Mouse (Mus musculus): ENCODE results near the gene Phf21a. TPM values are rescaled to one million over a fixed set of nuclear protein-coding genes. Genes with fewer than 3 reads are reported as not detected.

Gene Phf21a
- polyA plus RNA-seq, 1 experiment = 10.9 TPM

DNA sequence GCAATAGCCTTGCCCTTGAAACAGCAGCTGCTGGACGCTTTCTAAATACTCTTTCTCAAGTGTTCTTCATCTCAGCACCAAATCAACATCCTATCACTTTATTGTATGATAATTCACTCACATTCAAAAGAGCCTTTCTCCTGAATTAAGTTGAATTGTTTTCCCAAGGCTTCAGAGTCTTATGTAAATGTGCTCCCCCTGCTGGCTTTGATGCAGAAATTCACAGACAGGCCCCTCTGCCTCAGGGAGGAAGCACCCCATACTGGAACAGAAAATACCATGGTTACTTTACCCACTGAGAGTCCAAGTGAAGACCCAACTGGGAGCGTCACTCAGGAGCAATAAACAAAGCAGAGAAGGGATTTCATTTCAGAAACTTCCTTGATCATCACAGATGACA is 237.9 kb downstream of the Phf21a start:
- 35% methylated on average over 2 of the region's 2 CpGs for WGBS
- DNase-seq (ENCODE audit: low read depth, low spot score) = no peak

DNA sequence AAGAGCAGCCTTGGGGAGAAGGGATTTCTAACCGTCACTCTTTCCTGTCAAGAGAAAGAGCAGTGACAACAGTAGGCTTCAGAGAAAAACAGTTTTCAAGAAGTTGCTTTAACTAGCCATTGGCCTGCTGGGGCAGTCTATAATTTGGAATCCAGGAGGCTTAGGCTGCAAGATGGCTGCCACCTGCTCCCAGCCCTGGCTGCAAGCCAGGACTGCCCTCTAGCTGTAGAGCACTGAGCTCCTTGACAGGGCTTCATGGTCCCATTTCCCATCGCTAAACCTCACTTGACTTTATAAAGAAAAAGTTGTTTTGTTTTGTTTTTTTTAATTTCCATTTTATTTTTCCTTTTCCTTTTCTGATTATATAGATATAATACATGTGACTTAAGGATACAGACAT is 238.5 kb downstream of the Phf21a start:
- DNase-seq (ENCODE audit: low read depth, low spot score) = no peak
- 88% methylated on average over 2 of the region's 2 CpGs for WGBS

DNA sequence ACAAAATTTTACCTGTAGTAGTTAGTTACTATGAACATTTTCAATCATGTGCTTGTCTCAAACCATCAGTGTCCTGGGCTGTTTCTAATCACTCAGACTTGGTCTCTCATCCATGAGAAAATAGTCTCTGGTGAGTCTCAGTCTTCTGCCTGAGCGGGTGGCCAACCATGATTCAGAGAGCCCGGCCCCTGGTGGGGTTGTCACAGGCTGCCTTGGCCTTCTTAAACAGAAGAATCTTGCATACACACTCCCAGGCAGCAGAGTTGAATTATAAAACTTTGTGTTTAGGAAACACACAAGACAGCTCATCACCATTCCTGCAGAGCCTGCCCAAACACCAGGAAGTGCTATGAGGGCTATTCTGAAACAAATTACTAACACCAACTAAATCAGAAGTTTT is 239.0 kb downstream of the Phf21a start:
- DNase-seq (ENCODE audit: low read depth, low spot score) = no peak
- WGBS = 93% methylated on average over 2 of the region's 2 CpGs

DNA sequence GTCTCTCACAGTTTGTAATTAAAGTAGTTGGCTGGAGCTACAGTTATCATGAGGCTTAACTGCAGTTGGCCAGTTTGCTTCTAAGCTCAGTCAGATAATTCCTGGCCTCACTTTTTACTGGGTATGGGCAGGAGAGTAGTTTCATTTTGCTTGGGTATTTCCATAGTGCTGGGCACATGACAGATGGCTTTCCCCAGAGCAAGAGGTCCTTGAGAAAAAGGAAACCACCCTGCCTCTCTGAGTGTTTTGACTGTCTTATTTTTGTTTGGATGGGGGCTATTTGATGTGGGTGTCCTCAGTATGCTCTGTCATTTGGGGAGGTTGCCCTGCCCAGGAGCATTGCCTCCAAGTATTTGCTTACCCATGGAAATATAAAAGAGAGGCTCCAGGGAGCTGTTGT is 249.5 kb downstream of the Phf21a start:
- DNase-seq (ENCODE audit: low read depth, low spot score) = no peak

DNA sequence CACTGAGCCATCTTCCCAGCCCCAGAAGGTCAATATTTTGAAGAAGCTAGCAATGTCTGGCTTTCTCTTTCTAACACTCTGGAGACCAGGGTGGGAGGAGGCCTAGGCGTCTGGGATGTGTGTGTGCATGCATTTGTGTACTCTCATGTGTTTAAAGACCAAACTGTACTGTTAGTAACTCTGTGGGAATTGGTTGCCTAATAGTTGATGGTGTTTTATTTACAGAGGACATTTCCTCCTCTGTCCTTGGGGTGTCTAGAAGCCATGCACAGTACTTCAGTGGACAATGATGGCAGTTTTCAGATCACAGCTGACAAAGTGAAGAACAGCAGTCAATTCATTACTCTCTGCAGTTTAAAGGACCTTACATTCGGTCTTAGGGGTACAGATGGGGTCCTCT is 254.3 kb downstream of the Phf21a start:
- 88% methylated on average over 2 of the region's 2 CpGs for WGBS
- DNase-seq (ENCODE audit: low read depth, low spot score) = no peak

DNA sequence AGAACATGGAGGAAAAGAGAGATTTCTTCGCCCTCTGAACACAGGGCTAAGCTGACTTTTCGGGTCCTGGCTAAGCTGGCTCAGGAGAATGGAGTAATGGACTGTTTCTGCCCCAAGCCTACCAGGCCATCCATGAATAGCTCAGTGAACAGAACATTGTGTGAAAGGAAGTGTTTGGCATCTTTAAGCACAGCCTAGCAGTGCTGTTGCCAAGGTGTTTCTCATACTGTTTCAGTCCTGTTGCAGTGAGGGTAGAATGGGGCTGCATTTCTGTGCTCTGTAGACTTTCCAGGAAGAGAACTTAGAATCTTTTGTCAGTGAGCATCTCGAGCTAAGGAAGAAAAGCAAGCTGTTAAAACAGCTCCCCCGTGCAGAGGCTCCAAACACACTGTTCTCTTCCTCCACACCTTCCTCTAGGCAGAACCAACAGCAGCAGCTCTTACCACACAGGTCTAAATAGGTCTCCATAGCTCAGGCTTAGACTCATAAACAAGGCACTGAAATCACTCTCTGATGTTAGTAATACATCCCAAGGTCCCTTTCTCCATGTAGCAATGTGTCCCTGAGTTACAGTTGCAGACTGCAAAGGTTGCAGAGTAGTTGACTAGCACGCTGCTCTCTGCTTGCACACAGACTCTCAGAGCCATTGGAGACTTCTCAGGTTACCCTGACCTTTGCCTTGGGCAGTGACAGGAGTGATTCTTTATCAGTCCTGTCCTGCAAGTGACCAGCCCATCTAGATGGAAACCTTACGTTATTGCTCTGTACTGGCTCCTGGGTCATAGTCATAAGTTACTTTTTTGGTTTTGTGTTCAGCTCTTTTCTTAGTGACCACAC is 256.9 kb downstream of the Phf21a start:
- WGBS = 67% methylated on average over 6 of the region's 6 CpGs
- DNase-seq (ENCODE audit: low read depth, low spot score) = no peak

DNA sequence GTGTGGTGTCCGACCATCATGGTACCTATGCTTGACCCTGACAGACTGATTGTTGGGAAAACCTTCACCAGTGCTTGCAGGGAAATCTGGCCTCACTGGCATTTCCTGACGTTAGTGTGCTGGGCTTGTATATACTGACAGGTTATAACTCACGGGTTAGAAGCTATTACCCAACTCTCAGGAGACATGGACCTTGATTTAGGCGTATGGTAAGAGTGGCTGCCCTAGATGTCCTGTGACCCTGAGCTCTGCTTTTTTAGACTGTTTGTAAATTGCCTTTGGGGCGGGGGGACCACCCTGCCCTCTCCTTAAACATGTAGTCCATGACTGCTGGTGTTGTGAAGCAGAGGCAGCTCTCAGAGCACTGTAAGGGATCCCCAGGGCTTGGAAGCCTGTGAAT is 257.8 kb downstream of the Phf21a start:
- WGBS = 79% methylated on average over 5 of the region's 5 CpGs
- DNase-seq (ENCODE audit: low read depth, low spot score) = no peak

DNA sequence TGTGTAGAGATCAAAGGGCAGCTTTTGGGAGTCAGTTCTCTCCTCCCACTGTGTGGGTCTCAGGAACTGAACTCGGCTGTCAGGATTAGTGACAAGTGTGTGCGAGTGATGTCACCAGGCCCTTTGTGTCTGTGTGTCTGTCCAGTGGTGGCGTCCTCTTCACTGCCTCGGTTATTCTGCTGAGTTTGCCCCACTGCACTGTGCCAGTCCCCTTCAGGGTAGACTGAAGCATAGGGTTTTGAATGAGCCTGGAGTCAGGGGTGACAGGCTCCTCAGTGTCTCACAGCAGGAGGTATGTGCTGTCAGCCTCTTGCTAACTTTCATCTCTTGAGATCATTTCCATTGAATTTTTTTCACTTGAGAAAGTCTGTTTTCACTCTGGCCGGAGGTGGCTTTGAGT is 260.5 kb downstream of the Phf21a start:
- no peak for DNase-seq (ENCODE audit: low read depth, low spot score)
- WGBS = 78% methylated on average over 5 of the region's 5 CpGs

DNA sequence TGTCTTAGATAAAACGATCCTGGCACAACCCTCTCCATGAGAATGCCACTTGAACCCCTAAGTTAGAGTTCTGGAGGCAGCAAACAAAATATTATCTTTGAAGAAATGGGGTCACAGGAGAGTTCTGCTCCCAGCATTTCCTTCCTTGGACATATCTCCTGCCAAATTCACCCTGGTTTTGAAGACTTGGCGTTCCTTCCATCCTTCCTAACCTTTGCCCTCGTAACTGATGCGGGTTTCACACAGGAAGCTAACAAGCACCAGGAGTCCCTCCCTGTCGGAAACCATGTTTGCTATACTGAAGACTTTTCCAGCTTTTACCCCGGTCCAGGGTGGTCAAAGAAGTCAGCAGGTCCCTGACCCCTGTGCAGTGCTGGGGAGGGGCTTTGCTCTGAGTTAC is 261.3 kb downstream of the Phf21a start:
- DNase-seq (ENCODE audit: low read depth, low spot score) = no peak
- 33% methylated on average over 6 of the region's 6 CpGs for WGBS

DNA sequence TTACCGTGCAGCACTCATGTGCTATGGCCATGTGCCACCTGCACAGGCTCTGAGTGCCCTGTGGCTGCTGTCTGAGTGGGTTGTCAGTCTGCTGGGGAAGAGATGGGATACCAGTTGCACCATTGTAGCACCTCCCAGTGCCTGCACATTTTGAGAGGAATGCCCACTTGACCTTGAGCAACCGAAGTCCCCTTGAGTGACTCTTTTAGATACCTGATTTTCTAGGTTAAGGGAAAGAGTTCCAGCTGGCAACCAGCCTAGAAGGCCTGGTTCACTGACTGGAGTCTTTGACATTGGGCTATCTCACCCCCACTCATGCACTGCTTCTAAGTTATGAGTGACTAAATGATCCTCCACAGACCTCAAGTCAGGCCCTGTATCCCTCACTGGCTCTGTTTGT is 266.4 kb downstream of the Phf21a start:
- 67% methylated on average over 2 of the region's 2 CpGs for WGBS
- DNase-seq (ENCODE audit: low read depth, low spot score) = no peak

DNA sequence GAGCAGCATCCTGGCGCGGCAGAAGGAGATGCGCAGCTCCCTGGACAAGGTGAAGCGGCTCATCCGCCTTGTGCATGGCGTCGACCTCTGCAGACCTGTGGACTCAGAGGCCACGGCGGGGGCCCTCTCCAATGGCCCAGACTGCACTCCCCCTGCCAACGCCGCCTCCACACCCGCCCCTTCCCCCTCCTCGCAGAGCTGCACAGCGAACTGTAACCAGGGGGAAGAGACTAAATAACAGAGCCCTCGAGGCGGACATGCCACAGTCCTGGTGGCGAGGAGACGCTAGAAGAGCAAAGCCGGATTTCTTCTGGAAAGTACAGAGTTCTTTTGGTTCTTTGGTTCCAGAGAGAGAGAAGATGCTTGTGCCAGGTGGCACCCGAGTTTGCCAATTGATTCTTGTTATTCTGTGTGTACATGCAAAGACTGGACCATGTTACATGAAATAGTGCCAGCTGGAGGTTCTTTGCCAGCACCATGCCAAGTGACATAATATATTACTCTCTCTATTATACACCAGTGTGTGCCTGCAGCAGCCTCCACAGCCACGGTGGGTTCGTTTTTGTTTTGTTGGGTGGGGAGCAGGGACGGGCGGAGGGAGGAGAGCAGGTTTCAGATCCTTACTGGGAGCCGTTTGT is 267.4 kb downstream of the Phf21a start:
- DNase-seq (ENCODE audit: low read depth, low spot score) = no peak
- WGBS = 76% methylated on average over 25 of the region's 25 CpGs

DNA sequence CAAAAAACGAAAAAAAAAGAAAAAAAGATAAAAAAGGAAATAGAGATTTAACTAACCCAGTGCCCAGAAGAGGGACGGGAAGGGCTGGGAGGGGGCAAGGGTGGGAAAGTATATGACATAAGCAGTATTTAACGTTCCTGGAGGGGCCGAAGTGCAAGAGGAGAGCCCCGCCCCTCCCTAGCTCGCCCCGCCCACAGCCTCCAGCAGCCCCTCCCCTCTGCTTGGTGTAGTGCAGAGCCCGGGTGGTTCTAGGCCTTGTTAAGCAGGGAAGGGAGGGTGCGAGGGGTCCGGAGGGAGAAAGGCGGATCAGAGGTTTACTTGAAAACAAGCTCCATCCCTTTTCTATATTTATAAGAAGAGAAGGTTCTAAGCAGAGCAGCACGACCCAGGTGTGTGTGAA is 268.0 kb downstream of the Phf21a start:
- DNase-seq (ENCODE audit: low read depth, low spot score) = no peak
- WGBS = 26% methylated on average over 12 of the region's 12 CpGs

DNA sequence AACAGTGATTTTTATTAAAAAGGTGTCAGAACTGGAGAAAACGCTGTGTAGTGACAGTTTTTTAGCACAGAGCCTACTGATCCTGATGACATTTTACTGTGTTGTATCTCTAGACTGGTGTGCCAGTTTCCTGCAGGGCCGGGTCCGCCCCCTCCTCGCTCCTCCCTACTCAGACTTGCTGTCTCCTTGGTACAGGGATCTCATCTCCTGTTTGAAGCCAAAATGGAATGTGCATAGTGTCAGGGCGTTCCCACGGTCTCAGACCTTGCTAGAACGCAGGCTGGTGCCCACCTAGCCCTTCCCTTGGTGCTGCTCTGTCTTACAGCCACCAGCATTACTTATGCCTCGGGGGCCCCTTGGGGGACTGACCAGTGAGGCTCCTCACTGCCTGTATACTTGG is 268.9 kb downstream of the Phf21a start:
- DNase-seq (ENCODE audit: low read depth, low spot score) = no peak
- WGBS = 89% methylated on average over 8 of the region's 8 CpGs

DNA sequence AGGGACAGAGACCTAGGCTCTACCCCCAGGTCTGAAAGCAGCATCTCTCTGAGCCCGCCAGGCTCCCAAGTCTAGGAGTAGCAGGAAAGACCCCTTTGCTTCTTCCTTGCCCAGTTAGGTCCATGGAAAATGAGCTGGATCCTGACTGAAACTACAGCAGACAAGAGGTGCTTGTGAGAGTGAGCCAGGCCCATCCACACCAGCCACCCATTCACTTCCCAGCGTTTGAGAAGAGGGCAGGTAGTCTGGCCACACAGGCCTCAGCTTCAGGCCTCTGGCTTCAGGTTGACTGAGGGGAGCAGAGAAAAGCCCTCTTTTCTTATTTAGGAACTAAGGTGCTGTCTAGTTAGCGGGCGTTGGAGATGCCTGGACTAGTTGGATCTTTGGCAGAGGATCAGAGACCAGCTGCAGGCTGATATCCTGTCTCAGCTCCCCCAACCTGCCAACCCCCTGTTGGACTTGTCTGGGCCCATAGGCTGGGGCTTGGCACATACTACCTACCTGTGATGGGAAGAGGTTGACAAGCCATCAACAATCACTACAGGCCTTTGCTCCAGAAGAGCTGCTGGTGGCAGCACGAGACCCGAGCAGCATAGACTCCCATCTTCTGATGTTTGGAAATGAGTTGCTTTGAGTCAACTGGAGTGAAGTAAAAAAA is 269.8 kb downstream of the Phf21a start:
- 94% methylated on average over 6 of the region's 6 CpGs for WGBS
- DNase-seq (ENCODE audit: low read depth, low spot score) = no peak

DNA sequence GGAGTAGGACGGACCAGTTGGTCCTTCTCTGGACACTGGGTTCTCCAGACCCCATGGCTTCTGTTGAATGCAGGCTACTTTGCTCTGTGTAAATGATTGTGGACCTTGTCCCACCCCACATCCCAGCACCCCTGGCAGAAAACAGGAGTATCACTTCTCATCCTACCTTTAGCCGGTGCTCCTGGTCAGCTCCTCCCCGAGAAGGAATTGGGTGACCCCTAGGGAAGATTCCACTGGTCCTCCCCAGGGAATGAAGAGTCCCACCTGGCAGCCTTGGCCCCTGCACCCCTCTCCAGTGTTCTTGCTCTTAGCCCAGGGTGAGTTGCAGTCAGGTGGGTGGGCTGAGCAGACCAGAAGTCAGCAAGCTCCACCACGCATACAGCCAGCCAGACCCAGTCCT is 271.2 kb downstream of the Phf21a start:
- 92% methylated on average over 4 of the region's 4 CpGs for WGBS
- no peak for DNase-seq (ENCODE audit: low read depth, low spot score)

DNA sequence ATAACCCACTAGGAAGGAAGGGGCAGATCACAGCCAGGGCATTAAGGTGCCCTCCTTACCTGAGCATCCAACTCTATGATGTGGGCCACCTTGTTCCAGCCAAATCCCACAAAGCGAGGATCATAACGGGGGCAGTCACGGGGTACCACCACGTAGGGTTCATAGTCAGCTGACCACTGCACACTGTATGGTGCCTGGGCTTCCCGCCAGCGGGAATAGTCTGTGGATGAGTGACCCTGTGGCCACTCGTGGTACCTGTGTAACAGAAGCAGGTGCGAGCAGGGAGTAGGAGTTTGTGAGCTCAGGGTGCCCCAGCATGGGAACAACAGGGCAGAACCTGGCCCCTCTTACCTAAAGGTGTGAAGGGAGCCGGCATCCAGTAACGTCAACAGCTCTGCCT is 272.7 kb downstream of the Phf21a start:
- no peak for DNase-seq (ENCODE audit: low read depth, low spot score)
- 90% methylated on average over 10 of the region's 10 CpGs for WGBS

DNA sequence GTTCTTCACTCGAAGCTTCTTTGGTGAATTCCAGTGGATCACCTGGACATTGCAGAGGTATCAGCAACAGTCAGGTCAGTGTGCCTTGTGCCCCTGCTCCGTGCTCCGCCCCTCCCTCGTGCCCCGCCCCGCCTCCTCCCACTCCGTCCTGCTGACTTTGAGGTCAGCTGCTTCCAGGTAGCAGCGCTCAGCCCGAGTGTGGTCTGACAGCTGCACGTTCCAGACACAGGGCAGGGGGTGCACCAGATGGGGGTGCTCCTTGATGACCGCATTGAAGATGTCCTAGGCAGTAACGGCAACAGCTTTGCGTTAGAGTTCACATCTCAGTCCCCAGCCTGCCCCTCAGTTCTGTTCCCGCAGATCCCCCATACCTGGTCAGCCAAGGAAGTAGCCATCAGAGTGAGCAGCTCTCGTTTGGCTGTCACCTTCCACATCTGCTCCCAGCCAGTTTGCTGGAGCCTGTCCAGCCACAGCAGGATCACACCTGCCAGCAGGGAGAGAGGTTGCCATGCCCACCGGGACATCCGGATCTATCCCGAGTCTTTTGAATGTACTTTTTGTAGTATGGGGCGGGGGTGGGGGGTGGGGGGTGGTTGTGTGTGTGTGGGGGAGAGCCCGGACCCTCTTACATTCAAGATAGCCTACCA is 274.6 kb downstream of the Phf21a start:
- no peak for DNase-seq (ENCODE audit: low read depth, low spot score)
- WGBS = 42% methylated on average over 20 of the region's 20 CpGs

DNA sequence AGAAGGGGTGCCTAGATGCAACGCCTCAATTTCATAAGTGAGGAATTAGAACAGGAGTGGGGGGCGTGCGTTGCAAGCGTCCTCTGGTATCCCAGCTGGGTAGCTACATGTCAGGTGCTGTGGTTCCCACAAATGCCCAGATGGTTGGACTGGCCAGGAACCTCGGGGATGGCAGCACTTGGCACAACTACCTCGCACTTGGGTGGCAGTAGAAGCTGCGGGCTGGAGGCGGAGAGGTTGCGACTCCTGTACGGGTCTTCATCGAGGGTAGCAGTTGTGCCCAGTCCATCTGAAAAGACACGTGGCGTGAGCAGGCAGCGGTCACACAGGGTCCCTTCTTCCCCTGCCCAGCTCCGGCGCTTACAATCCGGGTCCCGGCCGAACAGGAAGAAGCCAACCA is 277.5 kb downstream of the Phf21a start:
- no peak for DNase-seq (ENCODE audit: low read depth, low spot score)
- 9% methylated on average over 19 of the region's 19 CpGs for WGBS

DNA sequence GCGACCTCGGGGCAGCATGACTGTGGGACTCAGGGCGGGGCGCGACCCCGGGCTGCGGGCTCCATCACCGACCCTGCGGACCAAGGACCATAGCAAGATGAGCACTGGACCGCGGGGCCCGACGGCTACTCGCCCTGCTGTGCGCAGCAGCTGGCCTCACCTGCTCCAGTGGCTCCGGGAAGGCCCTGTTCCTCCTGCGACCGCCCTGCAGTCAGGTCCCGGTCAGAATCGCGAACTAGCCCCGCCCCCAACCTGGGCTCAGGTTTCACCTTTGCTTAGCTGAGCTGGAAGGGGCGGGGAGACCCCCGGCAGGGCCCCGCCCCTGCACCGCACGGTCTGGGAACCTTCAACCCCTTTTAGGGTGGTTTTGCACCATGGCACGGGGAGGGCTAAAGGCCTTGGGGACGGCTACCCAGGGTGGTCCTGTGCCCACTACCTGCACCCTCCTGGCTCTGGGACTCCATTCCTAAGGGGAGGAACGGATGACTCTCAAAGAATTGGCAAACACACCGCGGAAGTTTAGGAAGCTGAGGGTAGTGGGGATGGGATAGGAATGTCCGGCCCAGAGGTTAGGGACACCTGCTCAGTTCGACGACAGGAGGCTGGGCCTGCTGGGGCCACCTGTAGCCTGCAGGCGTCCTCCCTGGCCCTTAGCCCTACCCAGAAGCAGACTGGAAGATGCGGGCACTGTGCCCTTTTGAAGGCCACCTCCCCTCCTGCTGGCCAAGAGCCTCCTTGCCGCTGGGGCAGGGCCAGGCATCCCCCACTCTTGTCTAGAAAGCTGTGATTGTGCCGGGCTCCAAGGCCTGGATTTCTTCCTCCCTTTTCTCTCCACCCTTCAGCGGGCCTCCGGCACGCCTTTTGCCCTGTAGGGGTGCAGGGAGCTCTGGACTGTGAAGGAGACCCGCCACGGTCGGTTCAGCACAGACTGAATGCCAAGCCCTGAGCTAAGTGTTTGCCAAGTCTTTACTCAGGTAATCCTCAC is 278.2 kb downstream of the Phf21a start:
- no peak for DNase-seq (ENCODE audit: low read depth, low spot score)
- WGBS = 5% methylated on average over 45 of the region's 45 CpGs

All from large intestine, adult 2 months (tissue).